Mouse (Mus musculus): ENCODE results near the gene 1110012L19Rik. TPM values are rescaled to one million over a fixed set of nuclear protein-coding genes. Genes with fewer than 3 reads are reported as not detected.
"Not testable (repeated sequence)": the region's sequence is repeated elsewhere in the genome, so short reads cannot be mapped to it uniquely, and the experiment has no call there.

The 1110012L19Rik gene
- total RNA-seq (2021), result 10 to 100 TPM; 15.9 to 17.3 TPM
- long read RNA-seq, experiment 1, transcript 1110012L19Rik-201 (3 exons, 1,094 nt), result major isoform, 22 of 24 reads
- long read RNA-seq, experiment 1, partial matches to known transcripts, result 0 of 24 reads
- long read RNA-seq, experiment 1, other reads (novel, unspliced or antisense), result 2 of 24 reads
- long read RNA-seq, experiment 2, transcript 1110012L19Rik-201 (3 exons, 1,094 nt), result major isoform, 23 of 25 reads
- long read RNA-seq, experiment 2, partial matches to known transcripts, result 0 of 25 reads
- long read RNA-seq, experiment 2, other reads (novel, unspliced or antisense), result 2 of 25 reads

GRCm38 (mm10) chrX:70385276-70385961, at the start of gene 1110012L19Rik:
Gene 1110012L19Rik (plus strand): TSS chrX:70385877.
- DNase-seq (ENCODE audit: low spot score in 2 of 2), result peak; percentile 75 to 82

- no peak for DNase-seq (ENCODE audit: low spot score in 2 of 2)
Observed at GRCm38 (mm10) chrX:70362985-70363384, 22.7 kb upstream of the 1110012L19Rik start.

- no peak for DNase-seq (ENCODE audit: low spot score in 2 of 2)
Observed at GRCm38 (mm10) chrX:70363446-70363845, 22.2 kb upstream of the 1110012L19Rik start.

GRCm38 (mm10) chrX:70364202-70364601, 21.5 kb upstream of the 1110012L19Rik start:
- no peak for DNase-seq (ENCODE audit: low spot score in 2 of 2)

GRCm38 (mm10) chrX:70364661-70365613, 20.7 kb upstream of the 1110012L19Rik start, which contains the start of gene Ids:
Gene Ids (minus strand): TSS chrX:70365084.
- peak; percentile 71 to 84 for DNase-seq (ENCODE audit: low spot score in 2 of 2)

GRCm38 (mm10) chrX:70369758-70370157, 15.9 kb upstream of the 1110012L19Rik start:
- not testable (repeated sequence) for DNase-seq (ENCODE audit: low spot score in 2 of 2)

GRCm38 (mm10) chrX:70374469-70375110, 11.1 kb upstream of the 1110012L19Rik start:
- DNase-seq (ENCODE audit: low spot score in 2 of 2), result not testable (repeated sequence)

GRCm38 (mm10) chrX:70384917-70385275, 781 bp upstream of the 1110012L19Rik start:
- DNase-seq (ENCODE audit: low spot score in 2 of 2), result no peak

- DNase-seq (ENCODE audit: low spot score in 2 of 2), result no peak
Observed at GRCm38 (mm10) chrX:70385962-70386351, 280 bp downstream of the 1110012L19Rik start.

GRCm38 (mm10) chrX:70392636-70393035, 7.0 kb downstream of the 1110012L19Rik start:
- not testable (repeated sequence) for DNase-seq (ENCODE audit: low spot score in 2 of 2)

- DNase-seq (ENCODE audit: low spot score in 2 of 2), result not testable (repeated sequence)
Observed at GRCm38 (mm10) chrX:70425473-70425872, 39.8 kb downstream of the 1110012L19Rik start.

Other genes with a start within 250 kb of the 1110012L19Rik start
- gene Ids, start 20.8 kb upstream of the 1110012L19Rik start, total RNA-seq (2021), result 100 to 1,000 TPM; 267 to 314 TPM
- 10 to 100 TPM; 38.7 to 39.4 TPM for gene Tmem185a, start 91.3 kb downstream of the 1110012L19Rik start, total RNA-seq (2021)

Data from layer of hippocampus, postnatal 14 days (tissue).